Mouse (Mus musculus) ES-Bruce4 (cell line): ENCODE measurements around the gene Clec16a. TPM values are rescaled to one million over a fixed set of nuclear protein-coding genes. Genes with fewer than 3 reads are reported as not detected.

ENCODE experiments used
- H3K27ac ChIP-seq: 2 replicates; pipeline ENCODE4 v1.5.1; 2012; ENCODE audit warnings: low read length, inconsistent platforms; ENCODE audit not compliant: insufficient read depth
- H3K27me3 ChIP-seq: 2 replicates; pipeline ENCODE4 v1.6.1; 2012; ENCODE audit warnings: mild to moderate bottlenecking, low read length, inconsistent platforms; ENCODE audit not compliant: control insufficient read depth, poor library complexity, insufficient read depth, severe bottlenecking
- H3K36me3 ChIP-seq: 2 replicates; pipeline ENCODE4 v1.6.1; 2012; ENCODE audit warnings: inconsistent platforms, mild to moderate bottlenecking, low read length, moderate library complexity; ENCODE audit not compliant: control insufficient read depth, poor library complexity, insufficient read depth, severe bottlenecking
- H3K4me1 ChIP-seq: one replicate; pipeline ENCODE4 v1.8.1; 2011; ENCODE audit warnings: low read length; ENCODE audit not compliant: control insufficient read depth, insufficient read depth
- H3K4me3 ChIP-seq: 2 replicates; pipeline ENCODE4 v1.5.1; 2011; ENCODE audit warnings: low read depth, mild to moderate bottlenecking, low read length
- H3K9ac ChIP-seq: 2 replicates; pipeline ENCODE4 v1.6.1; 2012; ENCODE audit warnings: low read depth, mild to moderate bottlenecking, inconsistent platforms; ENCODE audit not compliant: poor library complexity, severe bottlenecking
- H3K9me3 ChIP-seq: replicated peaks from 2 replicates; pipeline ENCODE4 v1.6.1; 2012; ENCODE audit warnings: mild to moderate bottlenecking, low read length, inconsistent platforms; ENCODE audit not compliant: control insufficient read depth, poor library complexity, insufficient read depth, severe bottlenecking
- CTCF ChIP-seq: IDR thresholded peaks from one replicate; pipeline ENCODE4 v1.8.1; 2011; ENCODE audit warnings: low read depth, low read length
- EP300 ChIP-seq: IDR thresholded peaks from 2 replicates; pipeline ENCODE4 v1.6.1; 2011; ENCODE audit warnings: low read depth, low read length; ENCODE audit not compliant: insufficient read depth
- POLR2A ChIP-seq: IDR thresholded peaks from one replicate; pipeline ENCODE4 v1.8.1; 2011; ENCODE audit warnings: low read length; ENCODE audit not compliant: insufficient read depth
- polyA plus RNA-seq: library from polyadenylated mRNA; stranded (reverse); fragments of >200 nt; gene quantifications from 2 replicates; pipeline ENCODE4 v1.2.4, GENCODE M21; 2011; ENCODE audit warnings: low read depth; ENCODE audit not compliant: missing spikeins, insufficient read depth, insufficient read length

The Clec16a gene
- polyA plus RNA-seq, 1 experiment: 9.5 TPM

- TF ChIP-seq EP300 (no peak), POLR2A (no peak), CTCF (no peak)
- no peaks in the 10 kb centered on the region for H3K9me3 ChIP-seq
- no peaks in the 10 kb centered on the region for H3K27me3 ChIP-seq
- no peaks in the 10 kb centered on the region for H3K4me1 ChIP-seq
- no peaks in the 10 kb centered on the region for H3K36me3 ChIP-seq
- no peak overlapping the region for H3K27ac ChIP-seq
- no peak overlapping the region for H3K4me3 ChIP-seq
- no peak overlapping the region for H3K9ac ChIP-seq
Measured at GRCm38 (mm10) chr16:10610801-10611200, 65.7 kb downstream of the Clec16a start.

- TF ChIP-seq CTCF (no peak), EP300 (no peak), POLR2A (no peak)
- Histone ChIP-seq H3K36me3 (no peaks in the 10 kb centered on the region), H3K9me3 (no peaks in the 10 kb centered on the region), H3K4me1 (no peaks in the 10 kb centered on the region), H3K27me3 (no peaks in the 10 kb centered on the region), H3K27ac (no peak overlapping the region), H3K9ac (no peak overlapping the region), H3K4me3 (no peak overlapping the region)
Measured at GRCm38 (mm10) chr16:10611306-10611705, 66.2 kb downstream of the Clec16a start.

GRCm38 (mm10) chr16:10613996-10614395, 68.9 kb downstream of the Clec16a start:
- Histone ChIP-seq H3K9me3 (no peaks in the 10 kb centered on the region), H3K4me3 (no peak overlapping the region), H3K27me3 (no peaks in the 10 kb centered on the region), H3K27ac (no peak overlapping the region), H3K9ac (no peak overlapping the region), H3K4me1 (no peaks in the 10 kb centered on the region), H3K36me3 (no peaks in the 10 kb centered on the region)
- no peak for TF ChIP-seq EP300
- TF ChIP-seq POLR2A: no peak
- no peak for TF ChIP-seq CTCF

- no peak overlapping the region for H3K27ac ChIP-seq
- H3K36me3 ChIP-seq: no peaks in the 10 kb centered on the region
- H3K9me3 ChIP-seq: no peaks in the 10 kb centered on the region
- no peak overlapping the region for H3K9ac ChIP-seq
- no peak overlapping the region for H3K4me3 ChIP-seq
- TF ChIP-seq POLR2A (no peak), EP300 (no peak), CTCF (no peak)
- H3K4me1 ChIP-seq: no peaks in the 10 kb centered on the region
- H3K27me3 ChIP-seq: no peaks in the 10 kb centered on the region
Measured at GRCm38 (mm10) chr16:10620961-10621614, 75.9 kb downstream of the Clec16a start.

GRCm38 (mm10) chr16:10621710-10622109, 76.6 kb downstream of the Clec16a start:
- H3K4me1 ChIP-seq: no peaks in the 10 kb centered on the region
- TF ChIP-seq CTCF (no peak), EP300 (no peak), POLR2A (no peak)
- H3K27ac ChIP-seq: no peak overlapping the region
- H3K9me3 ChIP-seq: no peaks in the 10 kb centered on the region
- no peaks in the 10 kb centered on the region for H3K27me3 ChIP-seq
- no peak overlapping the region for H3K4me3 ChIP-seq
- no peak overlapping the region for H3K9ac ChIP-seq
- no peaks in the 10 kb centered on the region for H3K36me3 ChIP-seq

- Histone ChIP-seq H3K9me3 (no peaks in the 10 kb centered on the region), H3K36me3 (no peaks in the 10 kb centered on the region), H3K27ac (no peak overlapping the region), H3K4me3 (no peak overlapping the region), H3K9ac (no peak overlapping the region), H3K4me1 (peaks cover 5% of the 10 kb centered on the region), H3K27me3 (no peaks in the 10 kb centered on the region)
- TF ChIP-seq CTCF: no peak
- TF ChIP-seq POLR2A: no peak
- TF ChIP-seq EP300: no peak
Measured at GRCm38 (mm10) chr16:10626116-10626515, 81.0 kb downstream of the Clec16a start.
